Mouse (Mus musculus) olfactory bulb, adult 2 months (tissue): Measurements from ENCODE around the gene Xpnpep2. TPM values are rescaled to one million over a fixed set of nuclear protein-coding genes. Genes with fewer than 3 reads are reported as not detected.

Experiments
- H3K27ac ChIP-seq: fragments of 200-500 bp; 2 replicates; pipeline ENCODE4 v1.5.1; 2012; ENCODE audit warnings: low read depth, low read length; ENCODE audit not compliant: insufficient read depth
- H3K4me1 ChIP-seq: fragments of 200-500 bp; 2 replicates; pipeline ENCODE4 v1.6.1; 2012; ENCODE audit warnings: low read length; ENCODE audit not compliant: control insufficient read depth, insufficient read depth
- H3K4me3 ChIP-seq: fragments of 200-500 bp; 2 replicates; pipeline ENCODE4 v1.5.1; 2012; ENCODE audit warnings: mild to moderate bottlenecking, low read depth, low read length, moderate library complexity; ENCODE audit not compliant: insufficient read depth
- CTCF ChIP-seq: fragments of 200-500 bp; IDR thresholded peaks from 2 replicates; pipeline ENCODE4 v1.5.1; 2012; ENCODE audit warnings: low read depth, mild to moderate bottlenecking, low read length, moderate library complexity; ENCODE audit not compliant: insufficient read depth
- POLR2A ChIP-seq: fragments of 200-500 bp; IDR thresholded peaks from 2 replicates; pipeline ENCODE4 v1.6.1; 2012; ENCODE audit warnings: mild to moderate bottlenecking, low read depth, low read length, moderate library complexity; ENCODE audit not compliant: insufficient read depth
- WGBS: fragments of 180-500 bp; shearing (Covaris S2); methylation state at CpG from one replicate; pipeline ENCODE4 v1.1.7; 2018; 5-methylcytosine and 5-hydroxymethylcytosine counted together
- polyA plus RNA-seq: library from polyadenylated mRNA; stranded (reverse); fragments of >200 nt; gene quantifications from 2 replicates; pipeline ENCODE4 v1.2.4, GENCODE M21; 2012; ENCODE audit warnings: low replicate concordance; ENCODE audit not compliant: missing spikeins, insufficient read depth, insufficient read length

Xpnpep2 gene
- polyA plus RNA-seq, 1 experiment: not detected

GRCm38 (mm10) chrX:48082364-48082763, 26.2 kb upstream of the Xpnpep2 start:
- no peaks in the 10 kb centered on the region for H3K4me1 ChIP-seq
- H3K27ac ChIP-seq: no peak overlapping the region
- H3K4me3 ChIP-seq: no peak overlapping the region
- TF ChIP-seq CTCF: no peak
- no peak for TF ChIP-seq POLR2A
- WGBS: 47% methylated on average over 5 of the region's 5 CpGs

DNA sequence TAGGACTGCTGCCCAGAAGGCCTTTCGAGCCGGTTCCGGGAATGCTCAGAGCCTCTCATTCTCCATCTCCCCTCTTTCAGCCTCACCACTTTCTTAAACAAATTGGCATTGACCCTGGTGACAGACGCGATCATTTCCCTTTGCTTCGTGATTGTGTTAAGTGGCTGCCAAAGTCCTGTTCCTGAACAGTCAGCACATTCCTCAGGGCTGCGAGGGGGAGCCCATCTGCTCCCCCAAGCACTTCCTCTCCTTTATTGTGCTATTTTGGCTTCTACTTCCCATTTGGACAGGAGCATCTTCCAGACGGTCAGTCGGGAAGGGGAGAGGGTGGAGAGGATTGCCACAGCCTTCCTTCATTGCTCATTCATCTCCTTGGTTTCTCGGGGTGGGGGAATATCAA, 16.4 kb upstream of the Xpnpep2 start:
- TF ChIP-seq POLR2A (no peak), CTCF (no peak)
- Histone ChIP-seq H3K4me1 (no peaks in the 10 kb centered on the region), H3K4me3 (no peak overlapping the region), H3K27ac (no peak overlapping the region)
- 60% methylated on average over 10 of the region's 10 CpGs for WGBS

GRCm38 (mm10) chrX:48093555-48093954, 15.0 kb upstream of the Xpnpep2 start:
- TF ChIP-seq POLR2A: no peak
- TF ChIP-seq CTCF: no peak
- Histone ChIP-seq H3K4me3 (no peak overlapping the region), H3K27ac (no peak overlapping the region), H3K4me1 (peaks cover 3% of the 10 kb centered on the region; the same call in 1 of the 2 replicates)
- 61% methylated on average over 3 of the region's 3 CpGs for WGBS

- TF ChIP-seq CTCF (no peak), POLR2A (no peak)
- 76% methylated on average over 4 of the region's 4 CpGs for WGBS
- Histone ChIP-seq H3K27ac (no peak overlapping the region), H3K4me1 (peaks cover 3% of the 10 kb centered on the region; the same call in 1 of the 2 replicates), H3K4me3 (no peak overlapping the region)
Measured at GRCm38 (mm10) chrX:48094658-48095057, 13.9 kb upstream of the Xpnpep2 start.

DNA sequence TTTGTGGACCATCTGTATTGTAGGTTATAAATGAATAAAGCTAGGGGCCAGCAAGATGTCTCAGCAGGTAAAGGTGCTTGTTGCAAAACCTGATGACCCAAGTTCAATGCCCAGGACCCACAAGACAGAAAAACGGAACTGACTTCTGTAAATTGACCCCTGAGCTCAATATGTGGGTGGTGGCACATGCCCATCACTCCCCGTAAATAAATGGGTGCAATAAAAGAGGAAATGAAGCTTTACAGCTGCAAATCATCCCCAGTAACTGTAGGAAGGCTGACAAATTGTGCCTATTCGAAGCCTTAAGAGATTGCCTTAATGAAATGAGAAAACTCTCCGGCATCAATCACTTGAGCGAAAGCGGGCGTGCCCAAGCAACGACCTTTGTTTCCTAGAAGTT, 11.9 kb upstream of the Xpnpep2 start:
- WGBS: 87% methylated on average over 8 of the region's 8 CpGs

DNA sequence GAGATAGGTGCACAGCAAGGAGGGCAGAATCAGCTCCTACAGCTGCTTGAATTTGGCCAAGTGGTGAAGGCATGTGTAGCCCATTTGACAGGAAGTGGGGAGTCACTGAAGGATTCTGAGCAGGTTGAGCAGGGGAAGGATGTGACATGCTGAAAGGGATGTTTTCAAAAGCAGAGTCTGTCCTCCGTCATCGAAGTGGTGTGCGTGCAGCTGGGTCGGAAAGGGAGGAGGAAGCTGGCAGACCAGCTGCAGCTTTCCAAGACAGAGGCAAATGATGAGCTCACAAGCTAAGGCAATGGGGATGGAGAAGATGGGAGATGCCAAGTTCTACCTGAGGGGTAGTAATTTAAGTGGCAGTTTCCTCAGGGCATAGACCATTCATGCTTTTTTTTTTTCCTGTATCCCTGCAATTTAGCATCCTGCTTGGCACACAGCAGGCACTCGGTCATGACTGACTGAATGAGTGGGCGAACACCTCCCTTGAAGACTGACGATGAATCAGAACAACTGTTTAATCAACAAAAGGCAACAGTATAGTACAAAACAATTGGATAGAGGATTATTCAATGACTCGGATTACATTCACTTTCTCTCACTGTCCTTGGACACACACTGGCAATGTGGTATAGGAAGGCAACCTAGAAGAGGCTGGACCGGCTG, 9.9 kb upstream of the Xpnpep2 start:
- Histone ChIP-seq H3K4me3 (no peak overlapping the region), H3K27ac (no peak overlapping the region; the same call in 1 of the 2 replicates), H3K4me1 (peaks cover 3% of the 10 kb centered on the region; the same call in 1 of the 2 replicates)
- 52% methylated on average over 9 of the region's 9 CpGs for WGBS
- no peak for TF ChIP-seq CTCF
- no peak for TF ChIP-seq POLR2A

More for the DNA sequence above, 11.9 kb upstream of the Xpnpep2 start:
- Histone ChIP-seq H3K4me3 (no peak overlapping the region), H3K27ac (no peak overlapping the region), H3K4me1 (peaks cover 3% of the 10 kb centered on the region; the same call in 1 of the 2 replicates)
- TF ChIP-seq POLR2A: no peak
- no peak for TF ChIP-seq CTCF

DNA sequence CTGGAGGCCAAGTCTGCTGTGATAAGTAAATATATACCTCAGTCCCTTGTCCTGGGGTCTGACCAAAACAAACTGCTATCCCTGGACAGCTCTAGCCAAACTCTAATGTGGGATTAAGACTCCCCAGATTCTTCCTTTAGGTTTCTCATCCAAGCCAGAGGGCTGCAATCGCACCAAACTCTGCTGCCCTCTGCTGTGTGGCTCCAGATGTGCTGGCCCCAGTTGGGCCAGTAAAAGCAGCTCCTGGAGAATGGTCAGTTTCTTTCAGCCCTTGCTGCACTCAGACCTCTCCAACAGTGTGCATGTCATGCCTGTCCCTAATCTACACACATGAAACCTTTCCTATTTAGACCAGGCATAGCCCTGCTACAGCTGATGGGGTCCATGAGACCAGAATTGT, 8.7 kb upstream of the Xpnpep2 start:
- TF ChIP-seq POLR2A (no peak), CTCF (peak; percentile 24; the same call in 1 of the 2 replicates)
- 50% methylated on average over 1 of the region's 1 CpGs for WGBS

DNA sequence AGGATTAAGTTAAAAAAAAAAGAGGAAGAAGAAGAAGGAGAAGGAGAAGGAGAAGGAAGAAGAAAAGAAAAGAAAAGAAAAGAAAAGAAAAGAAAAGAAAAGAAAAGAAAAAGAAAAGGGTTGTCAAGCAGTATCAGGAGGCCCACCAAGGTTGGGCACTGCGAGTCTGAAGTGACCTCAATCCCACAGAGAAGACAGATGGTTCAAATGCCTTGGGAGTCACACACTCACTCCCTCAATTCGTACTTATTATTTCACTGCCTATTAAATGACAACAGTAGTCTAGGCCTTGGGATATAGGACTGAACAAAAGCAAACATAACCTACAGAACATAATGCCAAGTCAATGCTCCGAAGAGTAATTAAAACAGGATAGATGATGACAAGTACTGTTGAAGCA, 5.3 kb upstream of the Xpnpep2 start:
- no peak for TF ChIP-seq CTCF
- no peak for TF ChIP-seq POLR2A
- no peak overlapping the region for H3K27ac ChIP-seq
- H3K4me1 ChIP-seq: peaks cover 3% of the 10 kb centered on the region; the same call in 1 of the 2 replicates
- 86% methylated on average over 3 of the region's 3 CpGs for WGBS
- no peak overlapping the region for H3K4me3 ChIP-seq

More for the DNA sequence above, 8.7 kb upstream of the Xpnpep2 start:
- no peak overlapping the region for H3K4me3 ChIP-seq
- peaks cover 3% of the 10 kb centered on the region; the same call in 1 of the 2 replicates for H3K4me1 ChIP-seq
- H3K27ac ChIP-seq: no peak overlapping the region

DNA sequence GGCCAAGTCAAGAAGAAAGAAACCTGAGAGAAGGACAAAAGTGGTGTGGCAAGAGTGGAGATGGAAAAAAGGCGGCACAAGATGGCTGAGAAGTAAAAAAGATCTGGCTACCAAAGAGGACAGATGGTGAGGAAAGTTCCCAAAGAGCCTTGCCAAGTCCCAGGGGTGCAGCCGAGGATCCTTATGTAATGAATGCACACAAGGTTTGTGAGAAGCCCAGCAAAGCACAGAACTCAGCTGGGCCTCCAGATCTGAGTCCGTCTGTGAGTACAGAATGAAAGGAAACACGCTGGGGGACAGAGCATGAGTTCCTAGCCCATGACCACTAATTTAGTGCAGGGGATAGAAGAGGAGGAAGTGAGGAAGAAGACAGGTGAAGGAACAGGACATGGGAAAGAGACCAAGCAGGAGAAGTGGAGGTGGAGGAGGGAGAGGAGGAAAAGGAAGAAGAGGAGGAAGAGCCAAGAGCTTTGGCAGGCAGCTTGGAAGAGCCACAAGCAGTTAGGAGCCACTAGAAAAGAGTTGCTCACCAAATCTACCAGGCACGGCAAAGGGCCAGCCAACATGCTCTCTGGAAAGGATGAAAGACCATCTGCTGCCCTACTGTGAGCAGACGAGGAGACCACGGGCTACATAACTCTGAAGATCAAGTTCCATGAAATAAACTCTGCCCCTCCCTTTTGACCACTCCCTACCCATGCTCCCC, 3.6 kb upstream of the Xpnpep2 start:
- H3K27ac ChIP-seq: no peak overlapping the region
- no peaks in the 10 kb centered on the region for H3K4me1 ChIP-seq
- H3K4me3 ChIP-seq: no peak overlapping the region
- no peak for TF ChIP-seq POLR2A
- TF ChIP-seq CTCF: no peak
- 78% methylated on average over 7 of the region's 7 CpGs for WGBS
